Mouse (Mus musculus) spleen, postnatal 36 days (tissue): ENCODE data around the gene Pnmal1.

Experiments used
- DNase-seq, 2 experiments: peaks; one replicate each; pipeline ENCODE4 v3.0.0; 2022; ENCODE audit warnings: low spot score in 2 of 2, mixed read lengths in 1 of 2

The Pnmal1 gene

GRCm38 (mm10) chr7:16995345-16995744 is 35.9 kb downstream of the Pnmal1 start:
- no peak for DNase-seq

- no peak for DNase-seq
Measured at GRCm38 (mm10) chr7:16999233-16999632, 39.8 kb downstream of the Pnmal1 start.

GRCm38 (mm10) chr7:16999650-17000049 is 40.2 kb downstream of the Pnmal1 start:
- DNase-seq, result peak; percentile 67 to 69

GRCm38 (mm10) chr7:17002375-17003195 is 43.1 kb downstream of the Pnmal1 start:
- DNase-seq, result peak; percentile 68 to 71

- DNase-seq, result no peak
Measured at GRCm38 (mm10) chr7:17003230-17003960, 43.9 kb downstream of the Pnmal1 start.

GRCm38 (mm10) chr7:17004716-17005115 is 45.2 kb downstream of the Pnmal1 start:
- no peak for DNase-seq

- DNase-seq, result peak in 1 of 2 experiments; percentile 25
Measured at GRCm38 (mm10) chr7:17007300-17007699, 47.8 kb downstream of the Pnmal1 start.

- DNase-seq, result no peak
Measured at GRCm38 (mm10) chr7:17009326-17010009, 50.0 kb downstream of the Pnmal1 start.

GRCm38 (mm10) chr7:17010010-17010347 is 50.5 kb downstream of the Pnmal1 start:
- DNase-seq, result no peak

- DNase-seq, result no peak
Measured at GRCm38 (mm10) chr7:17011909-17012590, 52.6 kb downstream of the Pnmal1 start.
